Mouse (Mus musculus): ENCODE measurements around the gene Rabep2. TPM values are rescaled to one million over a fixed set of nuclear protein-coding genes. Genes with fewer than 3 reads are reported as not detected.

Rabep2 gene
- polyA plus RNA-seq, 1 experiment: 20.6 TPM

DNA sequence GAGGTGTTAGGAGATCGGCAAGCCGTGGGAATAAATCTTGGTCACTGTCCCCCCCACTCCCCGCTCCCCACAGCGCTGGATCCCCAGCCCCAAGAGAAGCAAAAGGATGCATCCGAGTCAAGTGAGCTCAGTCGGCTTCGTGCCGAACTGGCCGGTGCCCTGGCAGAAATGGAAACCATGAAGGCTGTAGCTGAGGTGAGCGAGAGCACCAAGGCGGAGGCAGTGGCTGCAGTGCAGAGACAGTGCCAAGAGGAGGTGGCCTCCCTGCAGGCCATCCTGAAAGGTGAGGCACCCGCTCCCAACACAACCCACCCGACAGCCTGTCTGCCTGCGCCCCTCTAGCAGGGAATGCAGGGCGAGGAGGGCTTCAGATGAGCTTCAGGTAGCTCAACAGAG, 942 bp downstream of the Rabep2 start:
- Histone ChIP-seq H3K4me3 (ENCODE audit: insufficient read depth, low read length) (peak overlapping the region; percentile 77), H3K27ac (ENCODE audit: insufficient read depth, low read length) (no peak overlapping the region), H3K4me1 (ENCODE audit: control insufficient read depth, insufficient read depth, low read length) (no peaks in the 10 kb centered on the region)
- TF ChIP-seq POLR2A (IDR thresholded peaks at IDR 0.05; ENCODE audit: low read depth, low read length): no peak
- no peak for TF ChIP-seq CTCF (IDR thresholded peaks at IDR 0.05; ENCODE audit: borderline replicate concordance, insufficient read depth, low read length)

DNA sequence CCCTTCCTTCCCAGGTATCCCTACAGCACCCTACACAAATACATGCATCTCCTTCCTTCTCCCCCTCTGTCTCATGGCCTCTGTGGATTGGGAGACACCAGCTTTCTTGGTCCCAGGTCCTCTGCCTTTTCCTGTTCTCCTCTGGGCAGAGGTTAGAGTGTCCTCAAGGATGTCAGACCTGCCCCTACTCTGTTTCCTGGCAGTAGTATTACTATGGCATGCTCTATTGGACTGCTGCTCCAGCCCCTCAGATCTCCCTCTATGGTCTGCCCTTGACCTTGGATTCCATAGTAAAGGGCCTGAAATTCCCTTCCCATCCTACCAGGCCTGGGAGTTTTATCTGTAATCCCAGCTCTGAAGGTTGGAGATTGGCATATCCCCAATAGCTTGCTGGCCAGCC, 1.6 kb downstream of the Rabep2 start:
- TF ChIP-seq POLR2A (IDR thresholded peaks at IDR 0.05; ENCODE audit: low read depth, low read length): no peak
- TF ChIP-seq CTCF (IDR thresholded peaks at IDR 0.05; ENCODE audit: borderline replicate concordance, insufficient read depth, low read length): no peak
- H3K27ac ChIP-seq (ENCODE audit: insufficient read depth, low read length): no peak overlapping the region
- no peak overlapping the region for H3K4me3 ChIP-seq (ENCODE audit: insufficient read depth, low read length)
- no peaks in the 10 kb centered on the region for H3K4me1 ChIP-seq (ENCODE audit: control insufficient read depth, insufficient read depth, low read length)

DNA sequence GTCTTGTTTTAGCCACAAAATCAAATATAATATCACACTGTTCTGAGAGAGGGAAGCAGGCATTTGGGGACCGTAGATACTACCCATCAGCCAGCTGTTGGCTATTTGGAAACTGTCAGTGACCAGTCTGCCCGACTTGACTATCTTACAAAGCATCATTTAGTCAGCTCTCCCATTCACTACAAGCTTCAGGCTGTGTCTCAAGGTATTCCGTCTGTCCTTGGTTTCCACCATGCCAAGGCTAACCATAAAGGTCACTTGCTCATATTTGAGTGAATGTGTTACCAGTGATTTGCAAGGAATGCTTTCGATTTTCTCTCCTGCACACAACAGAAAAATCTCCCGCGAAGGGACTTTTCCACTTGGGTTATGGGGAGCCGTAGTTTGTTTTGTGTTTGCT, 6.2 kb downstream of the Rabep2 start:
- TF ChIP-seq POLR2A (IDR thresholded peaks at IDR 0.05; ENCODE audit: low read depth, low read length): no peak
- no peak for TF ChIP-seq CTCF (IDR thresholded peaks at IDR 0.05; ENCODE audit: borderline replicate concordance, insufficient read depth, low read length)
- no peak overlapping the region for H3K4me3 ChIP-seq (ENCODE audit: insufficient read depth, low read length)
- no peaks in the 10 kb centered on the region for H3K4me1 ChIP-seq (ENCODE audit: control insufficient read depth, insufficient read depth, low read length)
- no peak overlapping the region for H3K27ac ChIP-seq (ENCODE audit: insufficient read depth, low read length)

DNA sequence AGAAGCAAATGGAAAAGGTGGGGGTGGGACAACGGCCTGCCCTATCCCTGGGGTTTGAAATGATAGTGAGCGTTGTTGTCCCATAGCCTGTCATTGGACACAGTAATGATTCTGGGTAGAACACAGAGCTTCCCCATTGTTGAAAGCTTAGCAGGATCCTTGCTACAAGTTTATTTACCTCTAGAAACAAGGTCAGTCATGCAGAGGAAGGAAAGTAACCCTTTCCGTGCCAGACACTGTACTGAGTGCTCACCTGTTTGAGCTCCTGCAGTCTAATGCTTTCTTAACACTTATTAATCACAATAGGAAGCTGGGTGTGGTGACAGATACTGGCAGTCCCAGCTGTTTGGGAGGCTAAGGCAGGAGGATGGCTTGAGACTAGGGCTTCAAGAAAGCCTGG, 7.2 kb downstream of the Rabep2 start:
- no peak overlapping the region for H3K4me3 ChIP-seq (ENCODE audit: insufficient read depth, low read length)
- H3K27ac ChIP-seq (ENCODE audit: insufficient read depth, low read length): no peak overlapping the region
- H3K4me1 ChIP-seq (ENCODE audit: control insufficient read depth, insufficient read depth, low read length): no peaks in the 10 kb centered on the region
- no peak for TF ChIP-seq POLR2A (IDR thresholded peaks at IDR 0.05; ENCODE audit: low read depth, low read length)
- TF ChIP-seq CTCF (IDR thresholded peaks at IDR 0.05; ENCODE audit: borderline replicate concordance, insufficient read depth, low read length): no peak

DNA sequence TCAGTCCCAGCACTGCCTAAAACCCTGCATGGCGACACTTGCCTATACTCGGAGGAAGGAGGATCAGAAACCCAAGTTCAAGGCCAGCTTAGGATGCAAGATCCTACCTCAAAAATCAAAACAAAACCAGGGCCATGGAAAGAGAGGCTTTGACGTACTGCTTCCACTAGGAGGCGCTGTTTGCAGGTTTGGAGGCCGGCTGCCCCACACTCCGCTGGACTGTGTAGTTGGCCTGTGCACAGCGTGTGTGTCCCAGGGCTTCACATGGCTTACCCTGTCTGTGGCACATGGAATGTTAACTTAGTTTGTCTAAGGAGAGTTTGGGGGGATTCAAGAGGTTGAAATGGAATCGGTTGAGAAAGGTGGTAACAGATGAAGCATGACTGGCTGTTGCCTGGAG, 8.3 kb downstream of the Rabep2 start:
- peak; percentile 80; the same call in 1 of the 2 replicates for TF ChIP-seq CTCF (IDR thresholded peaks at IDR 0.05; ENCODE audit: borderline replicate concordance, insufficient read depth, low read length)
- TF ChIP-seq POLR2A (IDR thresholded peaks at IDR 0.05; ENCODE audit: low read depth, low read length): no peak
- Histone ChIP-seq H3K27ac (ENCODE audit: insufficient read depth, low read length) (no peak overlapping the region), H3K4me3 (ENCODE audit: insufficient read depth, low read length) (no peak overlapping the region), H3K4me1 (ENCODE audit: control insufficient read depth, insufficient read depth, low read length) (no peaks in the 10 kb centered on the region)

DNA sequence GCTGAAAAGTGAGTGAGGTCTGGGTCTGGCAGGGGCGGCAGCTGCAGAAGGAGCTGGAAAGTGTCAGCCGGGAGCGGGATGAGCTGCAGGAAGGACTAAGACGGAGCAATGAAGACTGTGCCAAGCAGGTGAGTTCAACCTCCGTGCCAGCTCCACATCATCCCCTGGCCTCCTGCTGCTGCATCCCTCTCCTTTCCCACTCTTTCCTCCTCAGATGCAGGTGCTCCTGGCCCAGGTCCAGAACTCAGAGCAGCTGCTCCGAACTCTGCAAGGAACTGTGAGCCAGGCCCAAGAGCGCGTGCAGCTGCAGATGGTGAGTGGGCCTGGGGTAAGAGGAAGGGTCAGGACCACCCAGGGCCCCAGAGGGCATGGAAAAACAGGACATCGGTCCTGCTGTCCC, 11.6 kb downstream of the Rabep2 start:
- no peak overlapping the region for H3K4me3 ChIP-seq (ENCODE audit: insufficient read depth, low read length)
- TF ChIP-seq CTCF (IDR thresholded peaks at IDR 0.05; ENCODE audit: borderline replicate concordance, insufficient read depth, low read length): no peak
- no peak for TF ChIP-seq POLR2A (IDR thresholded peaks at IDR 0.05; ENCODE audit: low read depth, low read length)
- H3K27ac ChIP-seq (ENCODE audit: insufficient read depth, low read length): no peak overlapping the region
- H3K4me1 ChIP-seq (ENCODE audit: control insufficient read depth, insufficient read depth, low read length): no peaks in the 10 kb centered on the region

DNA sequence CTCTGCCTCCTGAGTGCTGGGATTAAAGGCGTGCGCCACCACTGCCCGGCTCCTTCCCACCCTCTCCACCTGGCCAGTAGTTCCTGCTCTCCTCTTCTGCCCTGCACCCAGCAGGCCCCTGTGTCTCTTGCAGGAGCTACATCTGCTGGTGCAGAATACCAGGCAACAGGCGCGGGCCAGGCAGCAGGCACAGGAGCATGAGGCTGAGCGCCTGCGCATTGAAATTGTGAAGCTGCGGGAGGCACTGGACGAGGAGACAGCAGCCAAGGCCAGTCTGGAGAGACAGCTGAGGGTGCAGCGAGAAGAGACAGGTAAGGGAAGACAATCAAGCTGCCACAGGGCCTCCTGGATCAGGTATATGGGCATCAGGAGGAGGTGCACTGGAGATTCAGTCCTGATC, 15.4 kb downstream of the Rabep2 start:
- Histone ChIP-seq H3K27ac (ENCODE audit: insufficient read depth, low read length) (no peak overlapping the region), H3K4me1 (ENCODE audit: control insufficient read depth, insufficient read depth, low read length) (no peaks in the 10 kb centered on the region), H3K4me3 (ENCODE audit: insufficient read depth, low read length) (no peak overlapping the region)
- no peak for TF ChIP-seq CTCF (IDR thresholded peaks at IDR 0.05; ENCODE audit: borderline replicate concordance, insufficient read depth, low read length)
- no peak for TF ChIP-seq POLR2A (IDR thresholded peaks at IDR 0.05; ENCODE audit: low read depth, low read length)

DNA sequence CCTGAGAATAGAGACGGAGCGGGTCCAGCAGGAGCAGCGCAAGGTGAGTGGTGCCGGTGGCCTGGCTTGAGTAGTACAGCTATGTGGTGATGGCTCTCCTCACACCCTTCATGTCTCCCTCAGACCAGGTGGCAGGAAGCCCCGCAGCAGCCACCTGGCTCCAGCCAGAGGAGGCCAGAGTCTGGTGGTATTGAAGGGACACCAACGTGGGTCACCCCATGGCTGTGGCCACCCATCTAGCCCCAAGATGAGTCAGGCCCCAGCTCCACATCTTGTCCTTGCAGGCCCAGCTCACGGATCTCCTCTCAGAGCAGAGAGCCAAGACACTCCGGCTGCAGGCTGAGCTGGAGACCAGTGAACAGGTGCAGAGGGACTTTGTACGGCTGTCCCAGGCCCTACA, 16.0 kb downstream of the Rabep2 start:
- TF ChIP-seq POLR2A (IDR thresholded peaks at IDR 0.05; ENCODE audit: low read depth, low read length): no peak
- TF ChIP-seq CTCF (IDR thresholded peaks at IDR 0.05; ENCODE audit: borderline replicate concordance, insufficient read depth, low read length): no peak
- H3K4me1 ChIP-seq (ENCODE audit: control insufficient read depth, insufficient read depth, low read length): no peaks in the 10 kb centered on the region
- no peak overlapping the region for H3K27ac ChIP-seq (ENCODE audit: insufficient read depth, low read length)
- H3K4me3 ChIP-seq (ENCODE audit: insufficient read depth, low read length): no peak overlapping the region

DNA sequence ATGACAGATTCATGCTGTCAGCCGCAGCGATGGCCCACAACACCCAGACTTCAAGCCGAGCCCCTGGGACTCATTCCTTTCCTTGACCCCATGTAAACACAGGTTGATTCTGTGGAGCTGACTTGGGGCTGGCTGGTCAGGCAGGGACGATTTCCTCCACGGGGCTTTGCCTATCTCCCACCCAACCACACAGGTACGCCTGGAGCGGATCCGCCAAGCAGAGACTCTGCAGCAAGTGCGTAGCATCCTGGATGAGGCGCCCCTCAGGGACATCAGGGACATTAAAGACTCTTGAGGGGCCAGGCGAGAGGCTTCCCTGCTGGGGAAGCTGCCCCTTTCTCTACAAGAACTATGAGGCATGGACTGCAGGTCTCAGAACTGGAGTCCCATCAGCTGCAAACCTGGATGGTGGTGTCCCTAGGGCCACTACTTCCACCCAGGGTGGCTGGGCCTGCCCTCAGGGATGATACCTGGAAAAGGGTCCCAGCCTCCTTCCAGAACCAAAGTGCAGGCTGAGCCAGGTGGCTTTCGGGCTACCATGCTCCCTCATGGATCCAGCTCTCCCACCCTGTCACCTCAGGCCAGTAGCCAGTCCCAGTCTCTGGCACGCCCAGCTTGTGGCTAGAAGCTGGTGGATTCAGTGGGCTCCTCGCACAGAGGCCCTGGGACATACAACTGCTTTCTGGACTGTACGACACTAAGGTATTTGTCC, 16.7 kb downstream of the Rabep2 start:
- no peak overlapping the region for H3K4me3 ChIP-seq (ENCODE audit: insufficient read depth, low read length)
- H3K27ac ChIP-seq (ENCODE audit: insufficient read depth, low read length): no peak overlapping the region
- no peaks in the 10 kb centered on the region for H3K4me1 ChIP-seq (ENCODE audit: control insufficient read depth, insufficient read depth, low read length)
- TF ChIP-seq CTCF (IDR thresholded peaks at IDR 0.05; ENCODE audit: borderline replicate concordance, insufficient read depth, low read length) (no peak), POLR2A (IDR thresholded peaks at IDR 0.05; ENCODE audit: low read depth, low read length) (no peak)

DNA sequence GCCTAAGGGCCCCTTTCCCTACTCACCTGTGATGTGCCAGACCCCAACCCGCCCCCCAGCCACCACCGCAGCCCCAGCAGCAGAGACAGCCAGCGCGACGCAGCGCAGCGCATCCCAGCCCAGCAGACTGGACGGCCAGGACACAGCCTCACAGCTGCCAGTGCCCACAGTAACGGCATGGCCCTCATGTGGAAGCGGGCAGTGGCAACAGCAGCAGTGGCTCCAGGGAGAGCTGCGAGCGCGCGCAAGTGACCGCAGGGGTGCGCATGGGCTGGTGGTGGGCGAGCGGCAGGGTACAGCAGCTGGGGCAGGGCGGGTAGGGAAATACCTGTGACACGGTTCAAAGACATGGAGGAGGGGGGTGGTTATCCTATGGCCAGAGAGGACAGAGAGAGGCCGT, 17.7 kb downstream of the Rabep2 start:
- Histone ChIP-seq H3K27ac (ENCODE audit: insufficient read depth, low read length) (no peak overlapping the region), H3K4me3 (ENCODE audit: insufficient read depth, low read length) (no peak overlapping the region), H3K4me1 (ENCODE audit: control insufficient read depth, insufficient read depth, low read length) (no peaks in the 10 kb centered on the region)
- TF ChIP-seq CTCF (IDR thresholded peaks at IDR 0.05; ENCODE audit: borderline replicate concordance, insufficient read depth, low read length) (no peak), POLR2A (IDR thresholded peaks at IDR 0.05; ENCODE audit: low read depth, low read length) (no peak)

Data from embryonic fibroblast, embryonic 13.5 days (primary cell).